Mouse (Mus musculus): Measurements from ENCODE around the gene Ramp1. TPM values are rescaled to one million over a fixed set of nuclear protein-coding genes. Genes with fewer than 3 reads are reported as not detected.

The Ramp1 gene
- polyA plus RNA-seq, 1 experiment: 5.2 TPM

GRCm38 (mm10) chr1:91199793-91200192 lies 20.2 kb downstream of the Ramp1 start:
- DNase-seq (ENCODE audit: low spot score): no peak

GRCm38 (mm10) chr1:91201122-91201521 lies 21.5 kb downstream of the Ramp1 start:
- DNase-seq (ENCODE audit: low spot score): no peak

GRCm38 (mm10) chr1:91204221-91204765 lies 24.7 kb downstream of the Ramp1 start:
- DNase-seq (ENCODE audit: low spot score): no peak

GRCm38 (mm10) chr1:91205651-91206050 lies 26.0 kb downstream of the Ramp1 start:
- DNase-seq (ENCODE audit: low spot score): no peak

- DNase-seq (ENCODE audit: low spot score): no peak
Measured at GRCm38 (mm10) chr1:91206336-91206735, 26.7 kb downstream of the Ramp1 start.

- DNase-seq (ENCODE audit: low spot score): no peak
Measured at GRCm38 (mm10) chr1:91206873-91207272, 27.3 kb downstream of the Ramp1 start.

GRCm38 (mm10) chr1:91207334-91208074 lies 27.9 kb downstream of the Ramp1 start:
- no peak for DNase-seq (ENCODE audit: low spot score)

GRCm38 (mm10) chr1:91209343-91209742 lies 29.7 kb downstream of the Ramp1 start:
- peak; percentile 19 for DNase-seq (ENCODE audit: low spot score)

- DNase-seq (ENCODE audit: low spot score): no peak
Measured at GRCm38 (mm10) chr1:91209785-91210184, 30.2 kb downstream of the Ramp1 start.

GRCm38 (mm10) chr1:91211099-91211498 lies 31.5 kb downstream of the Ramp1 start:
- no peak for DNase-seq (ENCODE audit: low spot score)

- DNase-seq (ENCODE audit: low spot score): no peak
Measured at GRCm38 (mm10) chr1:91211591-91212008, 32.0 kb downstream of the Ramp1 start.

GRCm38 (mm10) chr1:91215264-91215663 lies 35.6 kb downstream of the Ramp1 start:
- DNase-seq (ENCODE audit: low spot score): no peak

- no peak for DNase-seq (ENCODE audit: low spot score)
Measured at GRCm38 (mm10) chr1:91215981-91216380, 36.4 kb downstream of the Ramp1 start.

- no peak for DNase-seq (ENCODE audit: low spot score)
Measured at GRCm38 (mm10) chr1:91216504-91217267, 37.1 kb downstream of the Ramp1 start.

- no peak for DNase-seq (ENCODE audit: low spot score)
Measured at GRCm38 (mm10) chr1:91219641-91220321, 40.2 kb downstream of the Ramp1 start.

GRCm38 (mm10) chr1:91220322-91220672 lies 40.7 kb downstream of the Ramp1 start:
- no peak for DNase-seq (ENCODE audit: low spot score)

GRCm38 (mm10) chr1:91226562-91226961 lies 46.9 kb downstream of the Ramp1 start:
- DNase-seq (ENCODE audit: low spot score): no peak

- no peak for DNase-seq (ENCODE audit: low spot score)
Measured at GRCm38 (mm10) chr1:91227381-91228054, 47.9 kb downstream of the Ramp1 start.

- DNase-seq (ENCODE audit: low spot score): no peak
Measured at GRCm38 (mm10) chr1:91231142-91231541, 51.5 kb downstream of the Ramp1 start.

GRCm38 (mm10) chr1:91231896-91232295 lies 52.3 kb downstream of the Ramp1 start:
- DNase-seq (ENCODE audit: low spot score): no peak

- no peak for DNase-seq (ENCODE audit: low spot score)
Measured at GRCm38 (mm10) chr1:91235395-91235794, 55.8 kb downstream of the Ramp1 start.

- DNase-seq (ENCODE audit: low spot score): no peak
Measured at GRCm38 (mm10) chr1:91237676-91238075, 58.1 kb downstream of the Ramp1 start.

Measured in urinary bladder, adult 2 months (tissue).